Mouse (Mus musculus) embryonic stem cell, embryonic (primary cell): Measurements from ENCODE around the gene Trabd2b.

Source experiments
- CTCF ChIA-PET, 4 experiments: fragments of 300-600 bp in 2 of 4; fragments of 350-600 bp in 2 of 4; sonication (Branson Sonifier 250); formaldehyde crosslinking; loops; one replicate each; lab custom pipeline; 2022; ENCODE audit warnings: inconsistent platforms in 2 of 4; lab: Charles Lee
- POLR2A ChIA-PET, 4 experiments: fragments of 300-600 bp in 2 of 4; fragments of 350-600 bp in 2 of 4; sonication (Branson Sonifier 250); formaldehyde crosslinking; loops; one replicate each; lab custom pipeline; 2022; ENCODE audit warnings: antibody characterized with exemption in 4 of 4, inconsistent platforms in 1 of 4; lab: Charles Lee

The Trabd2b gene

GRCm38 (mm10) chr4:114406355-114407101, at the start of gene Trabd2b:
Trabd2b (plus strand) TSS chr4:114406724.
- POLR2A ChIA-PET, result no interaction called here
- CTCF ChIA-PET, result interaction anchor here in 3 of 4 experiments (0.6 to 1.2 kb wide), 8 partner anchors 9 to 503 kb away, joined by 3 to 5 read pairs (median 3); partner anchors contain the start of gene Foxd2 (in 1 of the 3)

- ChIA-PET POLR2A (no interaction called here), CTCF (interaction anchor here in 1 of 4 experiments (0.6 kb wide), 1 partner anchor 574 kb away, joined by 3 read pairs; no protein-coding TSS in a partner anchor)
Measured at GRCm38 (mm10) chr4:114357420-114357819, 49.1 kb upstream of the Trabd2b start.

- CTCF ChIA-PET, result interaction anchor here in 1 of 4 experiments (1.6 kb wide), 1 partner anchor 50 kb away, joined by 4 read pairs; no protein-coding TSS in a partner anchor
- POLR2A ChIA-PET, result interaction anchor here in 1 of 4 experiments (0.6 kb wide), 1 partner anchor 718 kb away, joined by 3 read pairs; no protein-coding TSS in a partner anchor
Measured at GRCm38 (mm10) chr4:114358874-114359273, 47.6 kb upstream of the Trabd2b start.

GRCm38 (mm10) chr4:114359818-114360217, 46.7 kb upstream of the Trabd2b start:
- ChIA-PET POLR2A (no interaction called here), CTCF (interaction anchor here in 2 of 4 experiments (0.6 to 1.6 kb wide), 2 partner anchors 51 to 85 kb away, joined by 4 to 10 read pairs; no protein-coding TSS in a partner anchor)

GRCm38 (mm10) chr4:114361336-114361735, 45.2 kb upstream of the Trabd2b start:
- ChIA-PET CTCF (no interaction called here), POLR2A (no interaction called here)

- CTCF ChIA-PET, result no interaction called here
Measured at GRCm38 (mm10) chr4:114365000-114365399, 41.5 kb upstream of the Trabd2b start.

GRCm38 (mm10) chr4:114365595-114365994, 40.9 kb upstream of the Trabd2b start:
- ChIA-PET POLR2A (no interaction called here), CTCF (no interaction called here)

More at GRCm38 (mm10) chr4:114365000-114365399, 41.5 kb upstream of the Trabd2b start:
- POLR2A ChIA-PET, result no interaction called here

- POLR2A ChIA-PET, result no interaction called here
- CTCF ChIA-PET, result no interaction called here
Measured at GRCm38 (mm10) chr4:114367005-114367404, 39.5 kb upstream of the Trabd2b start.

- POLR2A ChIA-PET, result interaction anchor here in 2 of 4 experiments (0.6 to 0.8 kb wide), 2 partner anchors 359 to 417 kb away, joined by 3 read pairs; no protein-coding TSS in a partner anchor
- CTCF ChIA-PET, result no interaction called here
Measured at GRCm38 (mm10) chr4:114367840-114368239, 38.7 kb upstream of the Trabd2b start.

GRCm38 (mm10) chr4:114369591-114369990, 36.9 kb upstream of the Trabd2b start:
- ChIA-PET POLR2A (no interaction called here), CTCF (no interaction called here)

- POLR2A ChIA-PET, result no interaction called here
Measured at GRCm38 (mm10) chr4:114370935-114371715, 35.4 kb upstream of the Trabd2b start.

GRCm38 (mm10) chr4:114372699-114373098, 33.8 kb upstream of the Trabd2b start:
- ChIA-PET CTCF (no interaction called here), POLR2A (no interaction called here)

More at GRCm38 (mm10) chr4:114370935-114371715, 35.4 kb upstream of the Trabd2b start:
- CTCF ChIA-PET, result no interaction called here

- POLR2A ChIA-PET, result interaction anchor here in 1 of 4 experiments (0.7 kb wide), 1 partner anchor 42 kb away, joined by 4 read pairs; no protein-coding TSS in a partner anchor
- CTCF ChIA-PET, result no interaction called here
Measured at GRCm38 (mm10) chr4:114374330-114374729, 32.2 kb upstream of the Trabd2b start.

GRCm38 (mm10) chr4:114377531-114377930, 29.0 kb upstream of the Trabd2b start:
- ChIA-PET POLR2A (no interaction called here), CTCF (no interaction called here)

- ChIA-PET POLR2A (no interaction called here), CTCF (no interaction called here)
Measured at GRCm38 (mm10) chr4:114378512-114378911, 28.0 kb upstream of the Trabd2b start.

- ChIA-PET POLR2A (no interaction called here), CTCF (no interaction called here)
Measured at GRCm38 (mm10) chr4:114379416-114379956, 27.0 kb upstream of the Trabd2b start.

- CTCF ChIA-PET, result interaction anchor here in 1 of 4 experiments (1.1 kb wide), 1 partner anchor 23 kb away, joined by 3 read pairs; no protein-coding TSS in a partner anchor
- POLR2A ChIA-PET, result no interaction called here
Measured at GRCm38 (mm10) chr4:114382627-114383026, 23.9 kb upstream of the Trabd2b start.

- ChIA-PET POLR2A (no interaction called here), CTCF (interaction anchor here in 1 of 4 experiments (1.1 kb wide), 1 partner anchor 20 kb away, joined by 4 read pairs; no protein-coding TSS in a partner anchor)
Measured at GRCm38 (mm10) chr4:114385236-114385635, 21.3 kb upstream of the Trabd2b start.

GRCm38 (mm10) chr4:114386395-114386811, 20.1 kb upstream of the Trabd2b start:
- ChIA-PET POLR2A (no interaction called here), CTCF (no interaction called here)
